Mouse (Mus musculus) liver, embryonic 13.5 days (tissue): ENCODE measurements around the gene Csf2. TPM values are rescaled to one million over a fixed set of nuclear protein-coding genes. Genes with fewer than 3 reads are reported as not detected.

Source experiments
- ATAC-seq: fragments of 200-750 bp; cut with Nextera tagmentation; 2 replicates; pipeline ENCODE4 v1.8.0; 2017; ENCODE audit warnings: low read depth, mild to moderate bottlenecking, moderate number of reproducible peaks, moderate library complexity
- DNase-seq: peaks from one replicate; pipeline ENCODE4 v3.0.0; 2022
- H3K27ac ChIP-seq: fragments of 300-500 bp; sonication (generic); 2 replicates; pipeline ENCODE4 v1.5.1; 2015; ENCODE audit warnings: moderate library complexity, mild to moderate bottlenecking, inconsistent platforms
- H3K27me3 ChIP-seq: fragments of 300-500 bp; sonication (generic); 2 replicates; pipeline ENCODE4 v1.6.1; 2015; ENCODE audit warnings: mild to moderate bottlenecking, inconsistent platforms
- H3K36me3 ChIP-seq: fragments of 300-500 bp; sonication (generic); 2 replicates; pipeline ENCODE4 v1.6.1; 2015; ENCODE audit warnings: mild to moderate bottlenecking, inconsistent platforms
- H3K4me1 ChIP-seq: fragments of 300-500 bp; sonication (generic); replicated peaks from 2 replicates; pipeline ENCODE4 v1.6.1; 2015; ENCODE audit warnings: inconsistent platforms
- H3K4me2 ChIP-seq: fragments of 300-500 bp; sonication (generic); 2 replicates; pipeline ENCODE4 v1.6.1; 2015; ENCODE audit warnings: inconsistent platforms, mild to moderate bottlenecking, moderate library complexity
- H3K4me3 ChIP-seq: fragments of 300-500 bp; sonication (generic); replicated peaks from 2 replicates; pipeline ENCODE4 v1.5.1; 2015; ENCODE audit warnings: mild to moderate bottlenecking, inconsistent platforms
- H3K9ac ChIP-seq: fragments of 300-500 bp; sonication (generic); 2 replicates; pipeline ENCODE4 v1.6.1; 2015; ENCODE audit warnings: mild to moderate bottlenecking, inconsistent platforms
- H3K9me3 ChIP-seq: fragments of 300-500 bp; sonication (generic); replicated peaks from 2 replicates; pipeline ENCODE4 v1.6.1; 2016; ENCODE audit warnings: inconsistent platforms
- WGBS: fragments of 180-500 bp; shearing (Covaris S2); methylation state at CpG from one replicate; pipeline ENCODE4 v1.1.7; 2015; ENCODE audit not compliant: insufficient replicate concordance; 5-methylcytosine and 5-hydroxymethylcytosine counted together
- polyA plus RNA-seq: library from polyadenylated mRNA; unstranded; fragments of >200 nt; fragmentation: Nextera tagmentation; extraction: Ambion mirVana; gene quantifications from 2 replicates; pipeline ENCODE4 v1.2.1, GENCODE M21; 2015

Csf2 gene
- polyA plus RNA-seq, 1 experiment from 2014 or later, result not detected

DNA sequence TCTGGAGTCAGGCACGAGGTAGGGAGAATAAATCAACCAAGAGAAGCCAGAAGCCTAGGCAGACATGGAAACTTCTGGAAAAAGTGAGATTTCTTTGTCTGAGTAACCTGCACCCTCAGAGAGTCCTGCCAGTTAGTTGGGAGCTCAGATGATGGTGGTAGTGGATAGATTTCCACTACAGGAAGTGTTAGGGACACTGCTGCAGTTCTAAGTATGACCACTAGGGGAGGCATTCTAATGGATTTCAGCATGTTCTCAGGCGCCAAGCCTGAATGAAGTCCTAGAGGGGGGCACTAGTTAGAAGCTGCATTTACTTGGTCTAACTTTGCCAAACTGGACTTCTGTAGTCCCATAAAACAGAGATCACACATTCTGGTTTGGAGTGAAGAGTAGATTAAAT lies 15.1 kb upstream of the Csf2 start:
- Histone ChIP-seq H3K36me3 (no peaks in the 10 kb centered on the region), H3K4me1 (no peaks in the 10 kb centered on the region), H3K27me3 (no peaks in the 10 kb centered on the region; the same call in 1 of the 2 replicates), H3K4me3 (no peak overlapping the region), H3K9me3 (no peaks in the 10 kb centered on the region), H3K27ac (no peak overlapping the region), H3K4me2 (no peak overlapping the region), H3K9ac (no peak overlapping the region)
- DNase-seq (no peak), ATAC-seq (no peak)
- WGBS, result 39% methylated on average over 2 of the region's 2 CpGs

DNA sequence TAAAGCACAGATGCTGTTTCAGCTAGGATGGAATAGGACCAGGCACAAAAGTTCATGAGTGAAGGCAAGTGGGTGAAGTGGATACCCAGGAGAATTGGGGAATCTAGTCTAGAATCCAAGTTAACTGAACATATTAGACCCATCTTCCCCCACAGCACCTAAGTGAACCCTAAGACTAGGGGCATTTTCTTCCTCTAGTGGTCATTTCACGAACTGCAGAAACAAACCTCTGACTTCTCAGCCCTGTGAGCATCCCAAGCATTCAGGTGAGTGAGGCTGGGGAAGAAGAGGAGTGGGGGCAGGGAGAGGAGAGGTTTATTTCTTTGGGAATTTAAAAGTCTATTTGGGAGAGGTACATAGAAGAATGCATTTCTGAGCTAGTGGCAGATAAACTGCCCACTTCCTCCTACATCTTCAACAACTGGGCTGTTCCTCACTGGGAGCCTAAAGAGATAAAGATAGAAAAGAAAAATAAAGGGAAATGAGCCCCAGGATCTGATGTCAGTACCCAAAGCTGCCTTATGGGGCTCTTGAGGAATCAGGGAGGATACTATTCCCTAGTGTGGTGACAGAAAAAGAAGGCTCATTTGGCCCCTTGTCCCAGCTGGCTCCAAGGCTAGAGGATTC lies 14.1 kb upstream of the Csf2 start:
- no peak for DNase-seq
- Histone ChIP-seq H3K4me1 (no peaks in the 10 kb centered on the region), H3K27me3 (no peaks in the 10 kb centered on the region; the same call in 1 of the 2 replicates), H3K4me2 (no peak overlapping the region), H3K36me3 (no peaks in the 10 kb centered on the region), H3K4me3 (no peak overlapping the region), H3K9ac (no peak overlapping the region), H3K27ac (no peak overlapping the region), H3K9me3 (no peaks in the 10 kb centered on the region)
- 20% methylated on average over 1 of the region's 1 CpGs for WGBS
- ATAC-seq, result no peak

DNA sequence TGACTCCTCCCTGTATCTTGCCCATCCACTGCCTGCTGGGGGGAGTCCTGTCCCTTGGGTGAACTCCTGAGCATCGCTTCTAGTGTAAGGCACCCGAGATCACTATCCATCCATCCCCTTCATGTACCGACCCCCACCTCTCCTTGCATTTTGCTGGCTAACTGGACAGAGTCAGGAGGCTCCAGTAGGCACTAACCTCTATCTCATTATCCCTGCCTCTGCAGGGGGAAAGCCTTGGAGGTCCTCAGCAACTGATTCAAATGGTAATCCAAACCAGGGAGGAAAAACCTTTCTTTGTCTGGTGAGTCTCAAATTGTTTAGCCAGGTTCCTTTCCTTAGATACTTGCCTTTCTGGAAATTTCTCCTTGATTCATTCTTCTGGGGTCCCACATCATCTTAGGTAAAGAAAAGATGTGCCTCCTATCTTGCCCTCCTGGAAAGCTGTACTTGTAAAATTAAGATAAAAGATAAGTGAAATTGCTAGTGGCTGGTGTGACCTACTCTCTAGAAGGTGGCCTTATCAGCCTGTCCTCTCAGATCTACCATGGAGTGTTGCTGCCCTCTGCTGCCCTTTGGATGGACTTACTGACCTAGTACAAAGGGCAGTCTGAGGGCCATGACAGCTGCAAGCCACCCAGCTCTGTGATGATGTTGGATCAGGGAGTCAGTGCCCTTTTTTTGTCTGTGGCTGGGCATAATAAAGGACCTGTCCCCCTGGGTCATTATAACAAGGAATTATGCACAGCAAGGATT lies 7.3 kb upstream of the Csf2 start:
- Histone ChIP-seq H3K9me3 (no peaks in the 10 kb centered on the region), H3K4me3 (no peak overlapping the region), H3K27ac (no peak overlapping the region), H3K36me3 (no peaks in the 10 kb centered on the region), H3K27me3 (peaks cover 4% of the 10 kb centered on the region; the same call in 1 of the 2 replicates), H3K4me1 (no peaks in the 10 kb centered on the region; the same call in 1 of the 2 replicates), H3K4me2 (no peak overlapping the region), H3K9ac (no peak overlapping the region)
- ATAC-seq (0 out of 2 replicates have a peak, but pooled peaks have one; percentile 29), DNase-seq (peak; percentile 42)
- WGBS, result 51% methylated on average over 3 of the region's 3 CpGs

DNA sequence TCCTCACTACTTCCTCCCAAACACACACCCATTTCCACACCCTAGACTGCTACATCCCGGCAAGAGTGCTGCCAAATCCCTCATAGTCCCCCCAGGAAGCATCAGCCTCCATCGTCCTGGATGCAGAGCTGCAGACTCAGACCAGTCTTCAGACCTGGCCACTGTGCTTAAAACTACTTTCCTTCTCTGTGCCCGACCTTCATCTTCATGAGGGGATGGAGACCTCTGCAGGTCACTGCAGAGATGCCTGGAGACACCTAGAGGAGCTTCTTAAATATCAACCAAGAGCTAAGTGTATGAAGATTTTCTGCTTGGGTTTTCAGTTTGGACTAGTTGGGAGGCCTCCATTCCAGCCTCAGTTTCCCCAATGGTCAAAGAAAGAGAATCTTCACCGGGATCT lies 4.6 kb upstream of the Csf2 start:
- Histone ChIP-seq H3K9me3 (no peaks in the 10 kb centered on the region), H3K4me3 (no peak overlapping the region), H3K36me3 (no peaks in the 10 kb centered on the region), H3K4me2 (no peak overlapping the region), H3K9ac (no peak overlapping the region), H3K4me1 (peaks cover 8% of the 10 kb centered on the region), H3K27me3 (peaks cover 4% of the 10 kb centered on the region; the same call in 1 of the 2 replicates), H3K27ac (no peak overlapping the region)
- ATAC-seq, result no peak
- 25% methylated on average over 4 of the region's 4 CpGs for WGBS
- DNase-seq, result no peak

DNA sequence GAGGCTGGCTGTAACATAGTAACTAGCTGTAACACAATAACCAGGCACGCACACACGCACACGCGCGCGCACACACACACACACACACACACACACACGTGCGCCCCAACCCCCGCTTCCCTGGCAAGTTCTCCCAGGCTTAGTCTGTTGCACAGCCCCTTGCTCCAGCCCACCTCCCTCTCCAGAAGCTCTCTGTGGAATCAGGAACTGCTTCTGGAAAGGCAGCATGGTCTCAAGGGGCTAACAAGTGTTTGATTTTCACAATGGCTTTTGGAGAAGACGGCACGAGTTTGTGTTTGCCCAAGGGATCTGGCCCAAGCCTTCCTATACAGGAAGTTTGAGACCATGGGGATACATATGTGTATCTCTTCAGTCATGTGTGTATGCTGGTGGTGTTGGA lies 1.1 kb upstream of the Csf2 start:
- 87% methylated on average over 11 of the region's 11 CpGs for WGBS
- Histone ChIP-seq H3K9me3 (no peaks in the 10 kb centered on the region), H3K4me1 (peaks cover 14% of the 10 kb centered on the region), H3K4me2 (no peak overlapping the region), H3K9ac (no peak overlapping the region), H3K27ac (no peak overlapping the region), H3K4me3 (no peak overlapping the region), H3K36me3 (no peaks in the 10 kb centered on the region), H3K27me3 (peaks cover 4% of the 10 kb centered on the region; the same call in 1 of the 2 replicates)
- ATAC-seq, result no peak
- DNase-seq, result no peak

DNA sequence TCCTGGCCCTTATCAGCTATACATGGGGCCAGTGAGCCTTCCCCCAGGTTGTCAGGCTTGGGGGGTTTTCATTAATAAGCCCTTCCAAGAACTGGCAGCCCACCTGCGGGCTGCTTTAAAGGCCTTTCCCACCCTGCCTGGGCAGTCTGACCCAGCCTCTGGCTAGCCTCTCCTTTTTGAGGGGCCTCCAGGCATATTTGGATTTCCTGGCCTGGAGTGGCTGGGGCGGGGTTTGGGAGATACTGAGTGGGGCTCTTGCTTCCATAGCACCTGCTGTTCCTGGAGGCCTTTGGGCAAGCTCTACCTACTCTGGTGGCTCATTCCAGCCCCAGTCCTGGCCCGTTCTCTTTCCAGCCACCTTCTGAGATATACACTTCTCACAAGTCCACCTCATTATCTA lies 281 bp upstream of the Csf2 start:
- H3K27ac ChIP-seq, result no peak overlapping the region
- peaks cover 14% of the 10 kb centered on the region for H3K4me1 ChIP-seq
- no peaks in the 10 kb centered on the region for H3K9me3 ChIP-seq
- H3K36me3 ChIP-seq, result no peaks in the 10 kb centered on the region
- 69% methylated on average over 3 of the region's 3 CpGs for WGBS
- H3K4me3 ChIP-seq, result no peak overlapping the region
- ATAC-seq, result no peak
- H3K9ac ChIP-seq, result no peak overlapping the region
- DNase-seq, result no peak
- no peak overlapping the region for H3K4me2 ChIP-seq
- H3K27me3 ChIP-seq, result no peaks in the 10 kb centered on the region

DNA sequence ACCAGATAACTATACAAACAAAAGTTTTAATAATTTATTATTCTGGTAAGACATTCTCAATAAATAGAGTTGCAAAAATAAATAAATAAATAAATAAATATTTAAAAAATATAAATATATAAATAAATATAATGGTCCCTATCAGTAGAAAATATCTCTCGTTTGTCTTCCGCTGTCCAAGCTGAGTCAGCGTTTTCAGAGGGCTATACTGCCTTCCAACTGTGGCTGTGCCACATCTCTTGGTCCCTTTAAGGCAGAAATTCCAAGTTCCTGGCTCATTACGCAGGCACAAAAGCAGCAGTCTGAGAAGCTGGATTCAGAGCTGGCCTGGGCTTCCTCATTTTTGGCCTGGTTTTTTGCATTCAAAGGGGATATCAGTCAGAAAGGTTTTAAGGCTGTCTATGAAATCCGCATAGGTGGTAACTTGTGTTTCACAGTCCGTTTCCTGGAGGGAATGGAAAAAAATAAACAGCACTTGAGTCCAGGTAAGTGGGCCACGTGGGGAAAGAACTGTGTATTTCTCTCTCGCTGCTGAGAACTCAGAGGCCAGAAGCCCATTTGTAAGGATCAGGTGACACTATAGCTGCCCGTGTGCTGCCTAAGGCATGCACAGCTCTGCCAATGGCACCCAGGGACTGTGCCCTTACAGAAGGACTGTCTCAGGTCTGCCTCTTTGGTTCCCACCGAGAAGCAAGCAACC lies 2.1 kb downstream of the Csf2 start:
- Histone ChIP-seq H3K4me2 (no peak overlapping the region), H3K9ac (no peak overlapping the region), H3K9me3 (no peaks in the 10 kb centered on the region), H3K36me3 (no peaks in the 10 kb centered on the region), H3K27me3 (no peaks in the 10 kb centered on the region), H3K27ac (no peak overlapping the region), H3K4me3 (no peak overlapping the region), H3K4me1 (peaks cover 14% of the 10 kb centered on the region)
- no peak for ATAC-seq
- 63% methylated on average over 10 of the region's 10 CpGs for WGBS
- no peak for DNase-seq

DNA sequence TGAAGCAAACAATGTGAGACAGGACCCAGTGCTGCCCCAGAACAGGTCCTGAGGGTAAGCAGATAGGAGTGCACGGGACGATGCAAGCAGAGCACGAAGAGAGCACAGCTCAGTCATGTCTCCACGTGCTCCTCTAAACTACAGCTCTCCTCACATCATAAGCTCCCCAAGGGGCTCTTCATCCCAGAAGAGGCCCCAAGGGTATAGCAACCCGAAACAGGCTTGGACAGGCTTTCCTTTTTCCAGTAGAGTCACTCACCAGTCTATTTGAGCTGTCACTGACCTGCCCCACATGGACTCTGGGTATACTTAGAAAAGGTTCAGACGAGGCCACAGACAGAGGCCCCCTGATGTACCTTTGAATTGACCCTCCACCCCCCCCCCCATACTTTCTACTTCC lies 5.0 kb downstream of the Csf2 start:
- WGBS, result 42% methylated on average over 6 of the region's 6 CpGs
- no peak overlapping the region for H3K4me2 ChIP-seq
- H3K27ac ChIP-seq, result no peak overlapping the region
- H3K4me1 ChIP-seq, result peaks cover 10% of the 10 kb centered on the region
- no peaks in the 10 kb centered on the region for H3K36me3 ChIP-seq
- ATAC-seq (no peak), DNase-seq (no peak)
- H3K27me3 ChIP-seq, result no peaks in the 10 kb centered on the region
- H3K9me3 ChIP-seq, result no peaks in the 10 kb centered on the region
- no peak overlapping the region for H3K4me3 ChIP-seq
- H3K9ac ChIP-seq, result no peak overlapping the region

DNA sequence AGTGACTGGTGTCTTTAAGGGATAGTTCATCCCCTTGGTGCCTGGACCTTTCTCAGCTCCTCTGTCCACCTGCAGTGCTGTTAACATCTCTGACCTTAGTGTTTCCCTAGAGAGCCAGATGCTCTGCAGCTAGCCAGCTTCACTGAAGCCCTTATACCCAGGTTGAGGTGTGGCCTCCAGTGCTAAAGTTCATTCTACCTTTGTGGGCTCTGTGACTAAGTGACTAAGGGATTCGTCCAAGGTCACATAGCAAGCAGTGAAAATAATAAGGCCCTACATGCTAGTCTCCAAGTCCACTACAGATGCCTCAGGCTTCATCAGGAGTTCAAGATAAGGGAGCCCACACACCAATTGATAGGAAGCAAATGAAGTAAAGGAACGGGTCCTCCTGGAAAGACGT lies 7.0 kb downstream of the Csf2 start:
- H3K9me3 ChIP-seq, result no peaks in the 10 kb centered on the region
- H3K4me3 ChIP-seq, result no peak overlapping the region
- no peak overlapping the region for H3K27ac ChIP-seq
- no peak overlapping the region for H3K4me2 ChIP-seq
- H3K36me3 ChIP-seq, result no peaks in the 10 kb centered on the region
- no peaks in the 10 kb centered on the region for H3K27me3 ChIP-seq
- 50% methylated on average over 3 of the region's 3 CpGs for WGBS
- no peaks in the 10 kb centered on the region for H3K4me1 ChIP-seq
- ATAC-seq (no peak), DNase-seq (no peak)
- no peak overlapping the region for H3K9ac ChIP-seq

DNA sequence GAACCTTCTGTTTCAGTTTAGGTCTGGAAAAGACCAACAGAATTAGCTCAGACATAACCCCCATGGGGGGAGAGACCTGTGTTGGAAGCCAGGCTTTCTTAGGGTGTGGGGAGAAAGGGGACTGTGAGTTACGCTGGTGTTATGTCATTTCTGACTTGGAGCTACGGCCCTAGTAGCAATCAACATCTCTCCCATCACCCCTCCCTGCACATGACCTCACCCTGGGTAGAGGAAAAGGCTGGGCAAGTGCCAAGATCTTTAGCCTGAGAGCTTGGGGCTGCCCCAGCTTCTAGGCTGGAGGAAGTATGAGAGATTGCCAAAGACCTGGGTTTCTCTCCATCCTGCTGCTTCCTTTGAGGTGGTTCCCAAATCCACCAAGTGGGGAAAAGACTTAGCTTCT lies 12.5 kb downstream of the Csf2 start:
- H3K27me3 ChIP-seq, result no peaks in the 10 kb centered on the region; the same call in 1 of the 2 replicates
- no peaks in the 10 kb centered on the region for H3K36me3 ChIP-seq
- no peaks in the 10 kb centered on the region for H3K4me1 ChIP-seq
- H3K9me3 ChIP-seq, result no peaks in the 10 kb centered on the region
- ATAC-seq (no peak), DNase-seq (no peak)
- WGBS, result 66% methylated on average over 2 of the region's 2 CpGs
- no peak overlapping the region for H3K9ac ChIP-seq
- H3K4me3 ChIP-seq, result no peak overlapping the region
- H3K27ac ChIP-seq, result no peak overlapping the region
- H3K4me2 ChIP-seq, result no peak overlapping the region

DNA sequence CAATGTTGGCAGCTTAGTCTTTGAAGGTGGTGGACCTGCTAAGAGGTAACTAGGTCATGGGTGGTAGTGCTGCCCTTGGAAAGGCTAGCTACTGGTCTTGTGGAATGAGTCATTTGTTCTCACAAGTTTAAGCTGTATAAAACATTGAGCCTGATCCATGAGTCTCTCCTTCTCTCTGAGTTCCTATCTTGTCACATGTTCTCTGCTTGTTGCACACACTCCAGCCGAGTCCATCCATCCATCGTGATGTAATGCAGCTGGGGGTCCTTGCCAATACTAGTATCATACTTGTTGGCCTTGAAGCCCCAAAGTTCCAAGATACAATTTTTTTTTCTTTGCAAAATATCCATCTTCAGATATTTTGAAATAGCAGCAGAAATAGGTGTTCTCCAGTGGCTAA lies 22.0 kb downstream of the Csf2 start:
- Histone ChIP-seq H3K4me2 (no peak overlapping the region), H3K27me3 (no peaks in the 10 kb centered on the region), H3K9me3 (no peaks in the 10 kb centered on the region), H3K4me3 (no peak overlapping the region), H3K4me1 (no peaks in the 10 kb centered on the region), H3K36me3 (no peaks in the 10 kb centered on the region), H3K27ac (no peak overlapping the region), H3K9ac (no peak overlapping the region)
- no peak for DNase-seq
- no peak for ATAC-seq
- 61% methylated on average over 2 of the region's 2 CpGs for WGBS
